Mouse (Mus musculus): ENCODE results near the gene Olfr1359.
A peak's percentile ranks its signal among the peaks of the same experiment; 100 is the strongest.

Olfr1359 gene

DNA sequence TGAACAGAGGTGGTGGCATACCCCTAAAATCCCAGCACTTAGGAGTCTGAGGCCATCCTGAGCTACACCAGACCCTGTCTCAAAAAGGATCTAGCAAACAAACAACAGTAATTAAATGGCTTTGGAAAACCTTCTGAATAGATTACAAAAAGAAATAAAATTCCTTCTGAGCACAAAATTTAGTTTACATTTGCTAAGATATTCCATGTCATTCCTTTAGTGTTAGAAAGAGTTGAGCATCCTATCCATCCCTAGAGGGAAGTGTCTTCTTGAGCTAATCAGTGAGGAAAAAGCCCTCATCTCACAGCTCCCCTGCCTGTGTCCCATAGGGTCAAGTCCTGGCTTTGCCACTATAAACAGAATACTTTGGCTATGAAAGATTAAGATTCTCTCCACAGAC is at the start of gene Olfr1359:
Gene Olfr1359 (plus strand): TSS at position 301 of the 400 bp plus-strand sequence.
- no peak for DNase-seq (ENCODE audit: low read depth, low spot score)

DNA sequence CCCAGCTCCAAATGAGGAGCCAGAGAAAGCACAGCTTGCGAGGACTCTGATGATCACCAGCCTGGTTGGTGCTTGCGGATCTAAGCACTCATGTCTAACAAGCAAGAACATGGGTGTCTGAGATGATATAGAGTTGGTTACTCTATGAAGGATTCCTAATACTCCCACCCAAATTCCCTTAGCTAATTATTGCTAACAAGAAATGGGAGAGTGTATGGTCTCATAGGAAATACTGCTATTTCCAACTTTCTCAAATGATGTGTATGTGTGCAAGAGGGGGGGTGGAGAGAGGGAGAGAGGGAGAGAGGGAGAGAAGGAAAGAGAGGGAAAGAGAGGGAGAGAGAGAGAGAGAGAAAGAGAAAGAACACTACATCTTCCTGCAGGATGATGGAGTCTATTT is 34.6 kb upstream of the Olfr1359 start, which contains the start of gene Olfr1361:
Gene Olfr1361 (minus strand): TSS at position 101 of the 400 bp plus-strand sequence.
- no peak for DNase-seq (ENCODE audit: low read depth, low spot score)

DNA sequence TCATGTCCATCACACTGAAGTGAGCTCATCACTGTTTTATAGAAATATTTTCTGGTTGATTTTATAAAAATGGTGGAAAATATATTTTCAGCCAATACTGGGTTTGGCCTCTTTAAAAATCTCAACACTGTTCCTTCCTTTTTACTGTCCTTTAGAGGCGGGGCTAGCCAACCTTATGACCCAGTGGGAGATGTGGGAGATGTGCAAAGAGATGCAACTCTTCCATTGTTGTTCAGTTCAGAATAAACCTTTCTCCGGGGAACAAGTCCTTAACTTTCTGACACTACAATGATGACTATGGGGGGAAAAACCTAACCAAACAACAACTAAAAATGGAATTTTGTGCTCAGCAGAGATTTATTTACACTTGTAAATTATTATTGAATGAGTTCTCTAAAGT is 20.6 kb upstream of the Olfr1359 start, which contains the start of gene Olfr1360:
Gene Olfr1360 (minus strand): TSS at position 101 of the 400 bp plus-strand sequence.
- DNase-seq (ENCODE audit: low read depth, low spot score), result no peak

DNA sequence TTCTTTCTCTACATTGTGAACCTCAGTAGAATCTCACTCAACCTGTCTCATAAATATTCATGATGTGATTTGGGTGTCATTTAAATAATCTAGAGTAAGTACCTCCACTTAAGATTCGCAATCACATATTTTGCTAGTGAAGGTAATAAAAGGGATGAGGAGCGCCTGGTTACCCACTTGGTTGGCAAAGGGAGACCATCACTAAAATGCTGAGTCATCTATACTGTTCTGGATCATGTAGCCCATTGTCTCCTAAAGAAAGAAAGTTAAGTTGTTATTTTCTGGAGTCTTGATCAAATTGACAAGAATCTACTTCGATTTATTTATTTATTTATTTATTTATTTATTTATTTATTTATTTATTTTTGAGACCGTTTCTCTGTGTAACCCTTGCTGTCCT is 8.8 kb downstream of the Olfr1359 start:
- no peak for DNase-seq (ENCODE audit: low read depth, low spot score)

DNA sequence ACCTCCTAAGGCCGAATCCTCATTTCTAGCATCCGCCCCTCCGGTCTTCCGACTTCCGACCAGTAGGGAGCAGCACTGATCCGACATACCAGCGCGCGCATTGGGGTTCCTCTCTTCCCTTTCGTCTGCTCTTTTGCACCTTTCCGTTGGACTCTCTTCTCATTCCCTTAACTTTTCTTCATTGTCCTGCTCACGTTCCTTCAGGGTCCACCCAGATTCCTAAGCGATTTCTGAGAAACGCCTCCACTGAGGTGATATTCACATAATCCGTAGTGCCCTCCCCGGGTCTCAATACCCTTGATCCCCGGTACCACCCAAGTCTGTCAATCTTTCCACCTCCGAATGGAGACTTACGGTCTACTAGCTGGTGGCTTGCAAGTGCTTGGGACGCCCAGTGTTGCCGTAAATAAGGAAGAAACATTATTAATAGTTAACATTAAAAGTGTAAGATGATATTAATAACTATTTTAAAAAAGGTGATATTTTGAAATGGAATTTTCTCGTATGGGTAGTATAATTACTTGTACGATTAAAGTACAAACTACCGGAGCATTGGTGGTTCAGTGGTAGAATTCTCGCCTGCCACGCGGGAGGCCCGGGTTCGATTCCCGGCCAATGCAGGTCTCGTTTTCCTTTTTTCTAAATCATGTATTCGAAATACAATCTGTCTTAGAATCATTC is 12.3 kb downstream of the Olfr1359 start:
- peak; percentile 84 for DNase-seq (ENCODE audit: low read depth, low spot score)

DNA sequence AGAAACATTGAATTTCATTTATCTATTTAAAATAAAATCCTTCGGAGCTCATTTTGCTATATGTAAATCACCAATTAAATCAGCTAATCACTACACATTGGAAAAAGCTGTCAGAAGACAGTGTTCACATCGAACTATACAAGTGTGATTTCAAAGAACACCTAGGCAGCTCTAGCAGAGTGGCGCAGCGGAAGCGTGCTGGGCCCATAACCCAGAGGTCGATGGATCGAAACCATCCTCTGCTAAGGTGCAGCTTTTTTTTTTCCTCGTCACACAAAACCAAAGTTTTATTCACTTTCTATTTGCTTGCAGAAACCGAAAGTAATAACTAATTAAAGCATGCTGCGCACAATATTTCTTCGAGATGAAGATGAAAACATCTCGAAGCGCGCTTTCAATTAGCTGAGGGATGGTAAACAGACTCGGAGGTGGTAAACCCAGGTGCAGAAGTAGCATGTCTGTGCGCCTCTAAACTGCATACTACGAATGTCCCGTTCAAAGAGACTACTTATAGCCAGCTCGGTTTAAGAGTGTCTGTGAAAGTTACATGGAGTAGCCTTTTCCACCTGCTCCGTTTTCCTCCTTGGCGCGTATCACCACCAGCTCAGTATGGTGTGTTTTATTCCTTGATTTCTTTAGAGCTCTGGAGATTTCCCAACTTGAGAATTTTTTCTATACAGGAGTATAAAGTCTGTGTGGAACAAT is 13.1 kb downstream of the Olfr1359 start:
- peak; percentile 69 for DNase-seq (ENCODE audit: low read depth, low spot score)

DNA sequence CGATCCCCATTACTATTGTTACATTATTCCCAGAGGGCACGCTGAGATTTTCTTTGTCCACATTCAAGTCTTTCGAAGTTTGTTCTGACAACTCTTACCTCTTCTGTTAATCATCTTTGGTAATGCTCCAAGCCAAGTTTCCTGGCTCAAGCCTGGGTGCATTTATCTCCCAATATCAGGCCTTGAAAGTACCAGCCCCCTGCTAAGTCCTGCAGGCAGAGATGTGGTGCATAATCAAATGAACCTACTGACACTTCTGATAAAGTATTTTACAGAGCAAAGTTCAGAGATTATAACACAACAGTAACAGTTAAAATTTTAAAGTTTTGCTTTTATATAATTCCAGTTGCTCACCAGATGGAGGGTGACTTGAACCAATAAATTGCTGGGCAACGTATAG is 13.8 kb downstream of the Olfr1359 start:
- DNase-seq (ENCODE audit: low read depth, low spot score), result no peak

DNA sequence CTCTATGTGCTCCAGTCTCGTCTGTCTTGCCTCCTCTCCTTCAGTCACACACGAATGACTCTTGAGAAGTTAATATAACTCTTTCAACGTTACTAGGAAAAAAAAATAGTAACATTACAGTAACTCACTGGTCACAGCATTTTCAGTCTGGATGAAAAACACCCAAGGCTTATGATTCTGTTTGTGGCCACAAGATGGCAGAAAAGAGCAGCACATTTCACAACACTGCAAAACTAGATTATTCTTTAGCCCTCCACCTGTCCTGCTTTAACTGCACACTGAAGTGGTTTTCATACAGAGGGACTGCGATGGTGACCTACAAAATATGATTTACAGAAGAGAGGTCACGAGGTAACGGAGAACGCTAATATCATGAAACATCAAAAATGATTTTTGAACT is 16.8 kb downstream of the Olfr1359 start:
- peak; percentile 81 for DNase-seq (ENCODE audit: low read depth, low spot score)

DNA sequence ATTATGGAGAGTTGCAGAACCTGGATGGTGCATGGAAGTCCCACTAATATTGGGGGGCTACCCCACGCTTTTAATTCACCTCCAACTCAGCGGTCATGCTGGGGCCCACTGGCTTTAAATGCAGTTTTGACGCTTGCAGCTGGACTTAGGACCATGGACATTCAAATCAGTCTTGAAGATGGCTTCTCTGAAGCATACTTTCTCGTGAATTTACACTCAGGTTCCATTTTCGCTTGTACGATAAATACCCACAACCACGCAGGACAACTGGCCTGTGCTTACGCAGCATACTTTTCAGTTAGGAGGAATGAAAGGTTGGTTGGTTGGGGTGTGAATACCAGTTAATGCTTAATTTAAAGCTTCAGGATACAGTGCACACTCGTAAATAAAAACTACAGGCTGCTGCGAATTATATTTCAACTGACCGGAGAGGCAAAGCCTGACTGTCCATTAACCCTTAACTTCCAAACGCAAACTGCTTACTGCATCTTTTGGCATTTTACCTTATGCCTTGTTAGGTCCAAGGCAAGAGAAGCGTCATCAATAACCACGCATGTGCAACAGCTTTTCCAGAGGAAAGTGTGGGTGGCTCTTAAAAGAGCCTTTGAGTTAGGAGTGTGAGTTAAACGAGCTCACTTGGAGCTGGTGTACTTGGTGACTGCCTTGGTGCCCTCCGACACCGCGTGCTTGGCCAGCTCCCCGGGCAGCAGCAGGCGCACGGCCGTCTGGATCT is 17.4 kb downstream of the Olfr1359 start:
- peak; percentile 60 for DNase-seq (ENCODE audit: low read depth, low spot score)

DNA sequence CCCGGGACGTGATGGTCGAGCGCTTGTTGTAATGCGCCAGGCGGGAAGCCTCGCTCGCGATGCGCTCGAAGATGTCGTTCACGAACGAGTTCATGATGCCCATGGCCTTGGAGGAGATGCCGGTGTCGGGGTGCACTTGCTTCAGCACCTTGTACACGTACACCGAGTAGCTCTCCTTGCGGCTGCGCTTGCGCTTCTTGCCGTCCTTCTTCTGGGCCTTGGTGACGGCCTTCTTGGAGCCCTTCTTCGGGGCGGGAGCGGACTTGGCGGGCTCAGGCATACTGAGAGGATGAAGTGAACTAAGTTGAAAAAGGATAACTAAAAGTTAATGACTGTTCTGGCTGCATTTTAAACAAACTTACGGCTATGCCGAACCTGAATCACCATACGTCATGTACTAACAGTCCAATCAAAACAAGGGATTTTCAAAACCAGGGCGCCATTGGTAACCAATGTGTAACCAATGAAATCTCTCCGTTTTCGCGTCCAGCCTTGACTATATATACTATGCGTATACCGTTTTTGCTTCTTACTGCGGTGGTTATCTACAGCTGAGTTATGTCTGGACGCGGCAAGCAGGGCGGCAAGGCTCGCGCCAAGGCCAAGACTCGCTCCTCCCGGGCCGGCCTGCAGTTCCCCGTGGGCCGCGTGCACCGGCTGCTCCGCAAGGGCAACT is 18.1 kb downstream of the Olfr1359 start, which contains the start of the genes Hist1h2bl and Hist1h2ai:
Gene Hist1h2bl (minus strand): TSS at position 280 of the 676 bp plus-strand sequence.
Gene Hist1h2ai (plus strand): TSS at position 559 of the 676 bp plus-strand sequence.
- peak; percentile 97 for DNase-seq (ENCODE audit: low read depth, low spot score)

DNA sequence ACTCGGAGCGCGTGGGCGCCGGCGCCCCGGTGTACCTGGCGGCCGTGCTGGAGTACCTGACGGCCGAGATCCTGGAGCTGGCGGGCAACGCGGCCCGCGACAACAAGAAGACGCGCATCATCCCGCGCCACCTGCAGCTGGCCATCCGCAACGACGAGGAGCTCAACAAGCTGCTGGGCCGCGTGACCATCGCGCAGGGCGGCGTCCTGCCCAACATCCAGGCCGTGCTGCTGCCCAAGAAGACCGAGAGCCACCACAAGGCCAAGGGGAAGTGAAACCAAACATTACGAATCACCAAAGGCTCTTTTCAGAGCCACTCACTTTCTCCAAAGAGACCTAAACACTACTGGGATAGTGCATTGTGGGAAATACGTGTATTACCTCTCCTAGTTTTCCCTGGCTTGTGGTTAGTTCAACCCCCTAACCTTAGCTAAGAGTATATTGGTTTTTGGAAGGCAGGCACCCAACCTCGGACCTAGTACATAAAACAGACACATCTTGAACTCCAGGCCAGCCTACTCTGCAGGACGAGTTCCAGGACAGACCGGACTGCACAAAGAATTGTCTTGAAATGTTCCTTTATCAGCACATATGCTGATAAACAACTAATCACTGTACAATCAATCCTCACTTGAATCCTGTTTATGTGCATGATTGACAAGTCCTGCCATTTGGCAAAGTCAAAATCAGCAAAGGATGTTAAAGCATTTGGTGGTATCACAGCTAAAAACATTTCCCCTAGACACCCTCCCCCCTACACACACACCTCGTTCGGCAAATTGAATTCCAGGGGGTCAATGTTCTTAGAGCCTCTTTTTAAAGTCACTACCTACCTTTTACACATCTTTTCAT is 18.9 kb downstream of the Olfr1359 start:
- peak; percentile 59 for DNase-seq (ENCODE audit: low read depth, low spot score)

DNA sequence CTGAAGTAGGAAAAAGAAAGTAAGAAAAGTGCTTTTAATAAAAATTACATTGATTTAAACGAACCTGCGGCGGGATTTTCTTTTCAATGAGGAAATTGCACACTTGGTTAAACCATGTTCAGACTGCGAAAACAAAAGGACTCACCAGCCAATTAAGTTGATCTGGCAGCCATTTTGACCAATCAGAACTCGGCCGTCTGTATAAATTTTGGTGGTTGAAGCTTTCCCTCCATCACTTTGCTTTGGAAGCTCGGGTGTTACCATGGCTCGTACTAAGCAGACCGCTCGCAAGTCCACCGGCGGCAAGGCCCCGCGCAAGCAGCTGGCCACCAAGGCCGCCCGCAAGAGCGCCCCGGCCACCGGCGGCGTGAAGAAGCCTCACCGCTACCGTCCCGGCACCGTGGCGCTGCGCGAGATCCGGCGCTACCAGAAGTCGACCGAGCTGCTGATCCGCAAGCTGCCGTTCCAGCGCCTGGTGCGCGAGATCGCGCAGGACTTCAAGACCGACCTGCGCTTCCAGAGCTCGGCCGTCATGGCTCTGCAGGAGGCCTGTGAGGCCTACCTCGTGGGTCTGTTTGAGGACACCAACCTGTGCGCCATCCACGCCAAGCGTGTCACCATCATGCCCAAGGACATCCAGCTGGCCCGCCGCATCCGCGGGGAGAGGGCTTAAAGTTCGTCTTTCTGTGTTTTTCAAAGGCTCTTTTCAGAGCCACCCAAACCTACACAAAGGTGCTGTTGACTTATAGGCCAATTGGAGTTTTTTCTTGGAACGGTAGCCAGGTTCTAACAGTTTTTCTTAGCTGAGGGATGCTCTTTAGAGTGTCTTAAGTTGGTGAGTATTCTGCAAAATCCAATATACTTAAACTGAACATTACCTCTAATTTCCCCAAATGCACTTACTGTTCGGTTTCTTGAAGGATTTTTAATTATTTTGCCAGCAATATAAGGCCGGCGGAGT is 19.8 kb downstream of the Olfr1359 start, which contains the start of gene Hist1h3h:
Gene Hist1h3h (plus strand): TSS at position 263 of the 961 bp plus-strand sequence.
- peak; percentile 90 for DNase-seq (ENCODE audit: low read depth, low spot score)

DNA sequence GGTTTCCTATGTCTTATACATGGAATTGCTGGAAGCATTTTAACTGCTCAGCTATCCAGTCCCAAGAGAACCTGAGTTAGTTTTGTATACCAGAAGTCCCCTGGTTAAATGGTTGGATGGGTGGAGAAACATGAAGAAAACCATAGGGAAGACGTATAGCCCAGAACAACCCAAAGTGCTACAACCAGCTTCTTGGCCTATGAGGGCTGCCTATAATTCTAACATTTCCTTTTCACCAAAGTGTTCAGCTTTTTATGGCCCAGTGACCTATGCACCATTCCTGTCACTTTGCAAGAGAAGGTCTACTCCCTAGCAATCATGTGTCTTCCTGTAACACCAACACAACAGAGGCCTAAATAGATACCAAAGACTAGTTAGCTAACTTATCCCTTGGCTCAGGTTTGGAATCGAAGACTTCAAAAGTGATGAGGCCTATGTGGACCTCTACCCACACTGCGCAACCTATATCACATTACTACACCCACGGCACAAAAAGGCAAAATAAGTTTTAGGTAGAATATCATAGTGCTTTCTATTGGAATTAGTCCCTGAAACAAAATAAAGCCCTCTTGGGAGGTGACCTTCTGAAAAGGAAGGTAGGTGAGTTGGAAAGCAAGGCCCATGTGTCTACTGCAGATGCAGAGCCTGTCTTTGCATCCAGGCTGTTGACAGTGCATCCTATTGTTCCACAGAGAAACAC is 20.6 kb downstream of the Olfr1359 start:
- peak; percentile 47 for DNase-seq (ENCODE audit: low read depth, low spot score)

DNA sequence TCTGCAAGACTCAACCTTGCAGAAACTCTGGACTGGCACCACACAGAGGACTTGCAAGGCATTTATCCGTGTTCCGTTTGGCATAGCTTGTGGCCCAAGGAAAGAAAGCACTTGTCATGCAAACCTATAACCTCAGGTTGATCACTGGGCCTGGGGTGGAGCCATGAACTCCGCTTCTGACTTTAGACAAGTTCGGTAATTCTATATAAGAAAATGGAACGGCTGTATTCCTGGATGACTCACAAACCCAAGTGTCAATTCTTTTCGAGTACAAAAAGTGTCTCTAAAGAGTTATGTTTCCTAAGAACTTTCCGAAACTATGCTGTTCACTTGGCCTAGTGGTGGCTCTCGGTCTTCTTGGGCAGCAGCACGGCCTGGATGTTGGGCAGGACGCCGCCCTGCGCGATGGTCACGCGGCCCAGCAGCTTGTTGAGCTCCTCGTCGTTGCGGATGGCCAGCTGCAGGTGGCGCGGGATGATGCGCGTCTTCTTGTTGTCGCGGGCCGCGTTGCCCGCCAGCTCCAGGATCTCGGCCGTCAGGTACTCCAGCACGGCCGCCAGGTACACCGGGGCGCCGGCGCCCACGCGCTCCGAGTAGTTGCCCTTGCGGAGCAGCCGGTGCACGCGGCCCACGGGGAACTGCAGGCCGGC is 23.3 kb downstream of the Olfr1359 start:
- DNase-seq (ENCODE audit: low read depth, low spot score), result peak; percentile 57

DNA sequence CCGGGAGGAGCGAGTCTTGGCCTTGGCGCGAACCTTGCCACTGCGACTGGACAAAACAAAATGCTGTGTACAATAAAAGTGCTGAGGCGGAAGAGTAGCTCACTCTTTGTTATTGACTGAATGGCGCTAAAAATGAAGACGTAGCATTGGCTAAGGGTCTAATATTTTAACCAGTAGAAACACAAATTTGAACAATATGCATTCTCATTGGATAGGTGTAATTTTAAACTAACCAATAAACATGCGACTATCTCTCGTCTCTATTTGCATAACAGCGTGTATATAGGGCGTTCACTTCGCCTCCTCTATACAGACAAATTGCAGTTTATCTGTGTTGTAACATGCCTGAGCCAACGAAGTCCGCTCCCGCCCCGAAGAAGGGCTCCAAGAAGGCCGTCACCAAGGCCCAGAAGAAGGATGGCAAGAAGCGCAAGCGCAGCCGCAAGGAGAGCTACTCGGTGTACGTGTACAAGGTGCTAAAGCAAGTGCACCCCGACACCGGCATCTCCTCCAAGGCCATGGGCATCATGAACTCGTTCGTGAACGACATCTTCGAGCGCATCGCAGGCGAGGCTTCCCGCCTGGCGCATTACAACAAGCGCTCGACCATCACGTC is 24.0 kb downstream of the Olfr1359 start, which contains the start of gene Hist1h2bm:
Gene Hist1h2bm (plus strand): TSS at position 288 of the 616 bp plus-strand sequence.
- peak; percentile 94 for DNase-seq (ENCODE audit: low read depth, low spot score)

DNA sequence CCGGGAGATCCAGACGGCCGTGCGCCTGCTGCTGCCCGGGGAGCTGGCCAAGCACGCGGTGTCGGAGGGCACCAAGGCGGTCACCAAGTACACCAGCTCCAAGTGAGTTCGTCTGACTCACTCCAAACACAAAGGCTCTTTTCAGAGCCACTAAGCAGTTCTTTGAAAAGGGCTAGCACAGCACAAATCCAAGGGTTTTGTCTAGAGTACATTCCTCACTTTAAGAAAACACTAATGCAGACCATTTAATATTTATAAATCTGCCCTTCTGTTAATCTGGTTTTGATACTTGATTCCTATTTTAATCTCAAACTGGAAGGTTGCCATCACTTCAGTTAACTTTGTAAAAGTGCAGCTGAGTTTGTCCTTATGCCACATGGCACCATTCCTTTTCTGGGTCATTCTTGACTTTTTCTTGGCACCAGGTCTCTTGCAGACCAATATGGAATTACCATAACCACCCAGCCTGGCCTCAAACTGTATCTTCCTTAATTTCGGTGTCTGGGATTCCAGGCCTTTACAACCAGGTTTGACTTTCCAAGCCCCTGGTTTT is 24.5 kb downstream of the Olfr1359 start:
- no peak for DNase-seq (ENCODE audit: low read depth, low spot score)

All from c-Kit-negative CD71-positive TER-119-positive erythroid progenitor cells, embryonic 14.5 days (primary cell).